Mouse (Mus musculus) lung, embryonic 14.5 days (tissue): ENCODE data around the gene Klhl2. TPM values are rescaled to one million over a fixed set of nuclear protein-coding genes. Genes with fewer than 3 reads are reported as not detected.
A peak's percentile ranks its signal among the peaks of the same experiment; 100 is the strongest.

Experiments used
- ATAC-seq: fragments of 200-750 bp; cut with Nextera tagmentation; 2 replicates; pipeline ENCODE4 v1.8.0; 2017; ENCODE audit warnings: mild to moderate bottlenecking, moderate TSS enrichment, moderate library complexity; ENCODE audit not compliant: insufficient read depth
- DNase-seq: peaks from one replicate; pipeline ENCODE4 v3.0.0-alpha.2; 2015
- H3K27ac ChIP-seq: fragments of 300-500 bp; sonication (generic); 2 replicates; pipeline ENCODE4 v1.5.1; 2014; ENCODE audit warnings: low read depth, mild to moderate bottlenecking, moderate library complexity
- H3K27me3 ChIP-seq: fragments of 300-500 bp; sonication (generic); 2 replicates; pipeline ENCODE4 v1.6.1; 2014; ENCODE audit warnings: low read length, control low read depth; ENCODE audit not compliant: insufficient read depth
- H3K36me3 ChIP-seq: fragments of 300-500 bp; sonication (generic); 2 replicates; pipeline ENCODE4 v1.6.1; 2014; ENCODE audit warnings: control low read depth; ENCODE audit not compliant: insufficient read depth
- H3K4me1 ChIP-seq: fragments of 300-500 bp; sonication (generic); 2 replicates; pipeline ENCODE4 v1.6.1; 2014; ENCODE audit warnings: antibody characterized with exemption, control low read depth; ENCODE audit not compliant: insufficient read depth
- H3K4me2 ChIP-seq: fragments of 300-500 bp; sonication (generic); 2 replicates; pipeline ENCODE4 v1.6.1; 2014; ENCODE audit warnings: mild to moderate bottlenecking
- H3K4me3 ChIP-seq: fragments of 300-500 bp; sonication (generic); 2 replicates; pipeline ENCODE4 v1.5.1; 2014; ENCODE audit warnings: low read depth, low read length
- H3K9ac ChIP-seq: fragments of 300-500 bp; sonication (generic); 2 replicates; pipeline ENCODE4 v1.6.1; 2014
- H3K9me3 ChIP-seq: fragments of 300-500 bp; sonication (generic); 2 replicates; pipeline ENCODE4 v1.6.1; 2016; ENCODE audit warnings: low read depth, low read length, control low read depth
- CTCF ChIP-seq: IDR thresholded peaks from 2 replicates; pipeline ENCODE4 v1.5.1; 2016; ENCODE audit warnings: antibody characterized with exemption, low read depth
- WGBS: fragments of 180-500 bp; shearing (Covaris S2); extraction: QIAGEN DNeasy Blood & Tissue Kit; methylation state at CpG from one replicate; pipeline ENCODE4 v1.1.7; 2014; 5-methylcytosine and 5-hydroxymethylcytosine counted together
- polyA plus RNA-seq: library from polyadenylated mRNA; unstranded; fragments of >200 nt; fragmentation: Nextera tagmentation; extraction: Ambion mirVana; gene quantifications from 2 replicates; pipeline ENCODE4 v1.2.1, GENCODE M21; 2014

The Klhl2 gene
- polyA plus RNA-seq, 1 experiment from 2014 or later = 16.9 TPM

GRCm38 (mm10) chr8:64774136-64774535 lies 75.7 kb downstream of the Klhl2 start:
- TF ChIP-seq CTCF = no peak
- DNase-seq (no peak), ATAC-seq (no peak)
- 93% methylated on average over 6 of the region's 6 CpGs for WGBS
- Histone ChIP-seq H3K4me2 (no peak overlapping the region), H3K9me3 (no peaks in the 10 kb centered on the region), H3K4me3 (no peak overlapping the region), H3K27me3 (no peaks in the 10 kb centered on the region), H3K9ac (no peak overlapping the region), H3K4me1 (no peaks in the 10 kb centered on the region), H3K36me3 (0 out of 2 replicates have a peak, but pooled peaks cover 4% of the 10 kb centered on the region), H3K27ac (no peak overlapping the region)

- TF ChIP-seq CTCF = no peak
- no peaks in the 10 kb centered on the region for H3K4me1 ChIP-seq
- no peak overlapping the region for H3K27ac ChIP-seq
- no peak for DNase-seq
- ATAC-seq = no peak
- H3K9ac ChIP-seq = no peak overlapping the region
- H3K9me3 ChIP-seq = no peaks in the 10 kb centered on the region
- no peaks in the 10 kb centered on the region for H3K27me3 ChIP-seq
- no peak overlapping the region for H3K4me3 ChIP-seq
- H3K36me3 ChIP-seq = no peaks in the 10 kb centered on the region
- no peak overlapping the region for H3K4me2 ChIP-seq
- WGBS = 83% methylated on average over 7 of the region's 7 CpGs
These were observed 79.0 kb downstream of the Klhl2 start for GRCm38 (mm10) chr8:64770814-64771213.

- H3K27me3 ChIP-seq = no peaks in the 10 kb centered on the region
- no peak overlapping the region for H3K9ac ChIP-seq
- no peak for DNase-seq
- 79% methylated on average over 7 of the region's 7 CpGs for WGBS
- no peak overlapping the region for H3K4me3 ChIP-seq
- H3K27ac ChIP-seq = no peak overlapping the region
- ATAC-seq = no peak
- no peaks in the 10 kb centered on the region for H3K9me3 ChIP-seq
- no peak overlapping the region for H3K4me2 ChIP-seq
- no peaks in the 10 kb centered on the region for H3K4me1 ChIP-seq
- no peaks in the 10 kb centered on the region for H3K36me3 ChIP-seq
- TF ChIP-seq CTCF = no peak
These were observed 80.2 kb downstream of the Klhl2 start for GRCm38 (mm10) chr8:64769586-64769985.

- 88% methylated on average over 7 of the region's 9 CpGs for WGBS
- Histone ChIP-seq H3K4me3 (no peak overlapping the region), H3K27me3 (no peaks in the 10 kb centered on the region), H3K4me1 (no peaks in the 10 kb centered on the region), H3K27ac (no peak overlapping the region), H3K9ac (no peak overlapping the region), H3K4me2 (no peak overlapping the region), H3K36me3 (no peaks in the 10 kb centered on the region), H3K9me3 (no peaks in the 10 kb centered on the region)
- ATAC-seq (no peak), DNase-seq (no peak)
- TF ChIP-seq CTCF = no peak
These were observed 81.2 kb downstream of the Klhl2 start for GRCm38 (mm10) chr8:64768645-64769044.

GRCm38 (mm10) chr8:64767047-64767446 lies 82.8 kb downstream of the Klhl2 start:
- no peaks in the 10 kb centered on the region for H3K36me3 ChIP-seq
- H3K4me3 ChIP-seq = no peak overlapping the region
- no peaks in the 10 kb centered on the region for H3K9me3 ChIP-seq
- ATAC-seq = no peak
- H3K4me2 ChIP-seq = no peak overlapping the region
- H3K9ac ChIP-seq = no peak overlapping the region
- no peak for DNase-seq
- TF ChIP-seq CTCF = no peak
- WGBS = 88% methylated on average over 9 of the region's 9 CpGs
- no peaks in the 10 kb centered on the region for H3K27me3 ChIP-seq
- no peak overlapping the region for H3K27ac ChIP-seq
- H3K4me1 ChIP-seq = no peaks in the 10 kb centered on the region

- DNase-seq (peak; percentile 5), ATAC-seq (no peak)
- Histone ChIP-seq H3K9ac (no peak overlapping the region), H3K4me3 (no peak overlapping the region), H3K36me3 (no peaks in the 10 kb centered on the region), H3K9me3 (no peaks in the 10 kb centered on the region), H3K4me2 (no peak overlapping the region), H3K4me1 (no peaks in the 10 kb centered on the region), H3K27ac (no peak overlapping the region), H3K27me3 (no peaks in the 10 kb centered on the region)
- WGBS = 65% methylated on average over 9 of the region's 9 CpGs
- TF ChIP-seq CTCF = no peak
These were observed 85.7 kb downstream of the Klhl2 start for GRCm38 (mm10) chr8:64764075-64764474.

- DNase-seq = no peak
- ATAC-seq = no peak
- H3K36me3 ChIP-seq = no peaks in the 10 kb centered on the region
- H3K9ac ChIP-seq = no peak overlapping the region
- H3K4me3 ChIP-seq = no peak overlapping the region
- H3K27me3 ChIP-seq = no peaks in the 10 kb centered on the region
- no peak overlapping the region for H3K4me2 ChIP-seq
- H3K4me1 ChIP-seq = no peaks in the 10 kb centered on the region
- no peak for TF ChIP-seq CTCF
- WGBS = 93% methylated on average over 1 of the region's 1 CpGs
- no peaks in the 10 kb centered on the region for H3K9me3 ChIP-seq
- H3K27ac ChIP-seq = no peak overlapping the region
These were observed 87.1 kb downstream of the Klhl2 start for GRCm38 (mm10) chr8:64762751-64763150.

- Histone ChIP-seq H3K4me2 (no peak overlapping the region), H3K9me3 (no peaks in the 10 kb centered on the region), H3K36me3 (0 out of 2 replicates have a peak, but pooled peaks cover 3% of the 10 kb centered on the region), H3K27me3 (no peaks in the 10 kb centered on the region), H3K27ac (no peak overlapping the region), H3K4me1 (no peaks in the 10 kb centered on the region), H3K9ac (no peak overlapping the region), H3K4me3 (no peak overlapping the region)
- 75% methylated on average over 8 of the region's 8 CpGs for WGBS
- TF ChIP-seq CTCF = peak; percentile 48
- DNase-seq (peak; percentile 51), ATAC-seq (peak; percentile 28; the same call in 1 of the 2 replicates)
These were observed 88.4 kb downstream of the Klhl2 start for GRCm38 (mm10) chr8:64761430-64761829.
